Mouse (Mus musculus) embryonic facial prominence, embryonic 12.5 days (tissue): ENCODE results near the gene Cyp4f15. TPM values are rescaled to one million over a fixed set of nuclear protein-coding genes. Genes with fewer than 3 reads are reported as not detected.

Experiments used
- ATAC-seq: fragments of 200-750 bp; cut with Nextera tagmentation; 2 replicates; pipeline ENCODE4 v1.8.0; 2017; ENCODE audit not compliant: insufficient number of reproducible peaks, insufficient read depth, low FRiP score, low TSS enrichment
- H3K27ac ChIP-seq: fragments of 300-500 bp; sonication (generic); 2 replicates; pipeline ENCODE4 v1.5.1; 2016; ENCODE audit warnings: mild to moderate bottlenecking
- H3K27me3 ChIP-seq: fragments of 300-500 bp; sonication (generic); 2 replicates; pipeline ENCODE4 v1.6.1; 2016; ENCODE audit warnings: mild to moderate bottlenecking, moderate library complexity
- H3K36me3 ChIP-seq: fragments of 300-500 bp; sonication (generic); 2 replicates; pipeline ENCODE4 v1.6.1; 2016; ENCODE audit warnings: mild to moderate bottlenecking
- H3K4me1 ChIP-seq: fragments of 300-500 bp; sonication (generic); 2 replicates; pipeline ENCODE4 v1.6.1; 2016
- H3K4me2 ChIP-seq: fragments of 300-500 bp; sonication (generic); replicated peaks from 2 replicates; pipeline ENCODE4 v1.6.1; 2016; ENCODE audit warnings: mild to moderate bottlenecking, moderate library complexity
- H3K4me3 ChIP-seq: fragments of 300-500 bp; sonication (generic); 2 replicates; pipeline ENCODE4 v1.5.1; 2016; ENCODE audit warnings: mild to moderate bottlenecking
- H3K9ac ChIP-seq: fragments of 300-500 bp; sonication (generic); 2 replicates; pipeline ENCODE4 v1.6.1; 2016; ENCODE audit warnings: mild to moderate bottlenecking, moderate library complexity
- H3K9me3 ChIP-seq: fragments of 300-500 bp; sonication (generic); 2 replicates; pipeline ENCODE4 v1.6.1; 2016; ENCODE audit warnings: mild to moderate bottlenecking, moderate library complexity
- WGBS: fragments of 180-500 bp; shearing (Covaris S2); methylation state at CpG from one replicate; pipeline ENCODE4 v1.1.7; 2016; 5-methylcytosine and 5-hydroxymethylcytosine counted together
- polyA plus RNA-seq: library from polyadenylated mRNA; unstranded; fragments of >200 nt; fragmentation: Nextera tagmentation; extraction: Ambion mirVana; gene quantifications from 2 replicates; pipeline ENCODE4 v1.2.1, GENCODE M21; 2016

Gene Cyp4f15
- polyA plus RNA-seq = 0.15 and 0.24 TPM in 2 replicates

- ATAC-seq = peak; percentile 47; the same call in 1 of the 2 replicates
Measured at GRCm38 (mm10) chr17:32685048-32685750, at the start of gene Cyp4f15. Cyp4f15 (plus strand) TSS chr17:32685627.

DNA sequence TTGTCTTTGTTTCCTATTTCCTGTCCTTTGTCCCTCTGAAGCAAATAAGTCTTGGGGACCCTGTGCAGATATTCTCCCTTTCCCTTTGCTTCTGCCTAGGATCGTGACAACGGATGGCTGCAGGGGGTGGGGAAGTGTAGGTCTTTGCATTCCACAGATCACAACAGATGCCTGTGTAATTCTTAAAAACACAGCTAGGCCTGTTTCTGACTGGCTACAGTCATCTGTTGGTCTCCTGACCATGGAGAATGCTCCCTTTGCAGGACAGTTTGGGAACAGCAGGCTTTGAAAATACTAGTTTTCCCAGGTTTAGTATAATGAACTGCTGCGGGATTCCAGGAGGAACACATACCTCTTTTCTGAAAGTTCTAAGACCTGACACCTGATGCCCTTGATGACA is 49.1 kb upstream of the Cyp4f15 start:
- Histone ChIP-seq H3K4me1 (no peaks in the 10 kb centered on the region), H3K9me3 (no peaks in the 10 kb centered on the region), H3K36me3 (no peaks in the 10 kb centered on the region), H3K9ac (no peak overlapping the region), H3K27ac (no peak overlapping the region), H3K27me3 (no peaks in the 10 kb centered on the region), H3K4me2 (no peak overlapping the region), H3K4me3 (no peak overlapping the region)
- 36% methylated on average over 3 of the region's 3 CpGs for WGBS
- ATAC-seq = no peak

More at GRCm38 (mm10) chr17:32685048-32685750, at the start of gene Cyp4f15:
- Histone ChIP-seq H3K36me3 (no peaks in the 10 kb centered on the region), H3K27me3 (no peaks in the 10 kb centered on the region), H3K4me1 (peaks cover 4% of the 10 kb centered on the region; the same call in 1 of the 2 replicates), H3K4me2 (no peak within 1 kb of the TSS), H3K9me3 (no peaks in the 10 kb centered on the region), H3K4me3 (no peak within 1 kb of the TSS), H3K9ac (no peak within 1 kb of the TSS), H3K27ac (no peak within 1 kb of the TSS)
- 20% methylated on average over 7 of the region's 7 CpGs for WGBS

- H3K9ac ChIP-seq = no peak overlapping the region
- no peaks in the 10 kb centered on the region for H3K36me3 ChIP-seq
- ATAC-seq = no peak
- no peaks in the 10 kb centered on the region for H3K27me3 ChIP-seq
- H3K4me1 ChIP-seq = no peaks in the 10 kb centered on the region
- no peak overlapping the region for H3K27ac ChIP-seq
- no peaks in the 10 kb centered on the region for H3K9me3 ChIP-seq
- H3K4me2 ChIP-seq = no peak overlapping the region
- WGBS = 85% methylated on average over 2 of the region's 2 CpGs
- no peak overlapping the region for H3K4me3 ChIP-seq
Measured at GRCm38 (mm10) chr17:32637151-32637550, 48.3 kb upstream of the Cyp4f15 start.

GRCm38 (mm10) chr17:32646631-32647030 is 38.8 kb upstream of the Cyp4f15 start:
- Histone ChIP-seq H3K27me3 (no peaks in the 10 kb centered on the region), H3K9ac (no peak overlapping the region), H3K9me3 (no peaks in the 10 kb centered on the region), H3K4me2 (no peak overlapping the region), H3K4me3 (no peak overlapping the region), H3K4me1 (no peaks in the 10 kb centered on the region), H3K36me3 (no peaks in the 10 kb centered on the region), H3K27ac (no peak overlapping the region)
- no peak for ATAC-seq
- WGBS = 84% methylated on average over 4 of the region's 4 CpGs

GRCm38 (mm10) chr17:32653860-32654259 is 31.6 kb upstream of the Cyp4f15 start:
- no peaks in the 10 kb centered on the region for H3K36me3 ChIP-seq
- no peaks in the 10 kb centered on the region for H3K9me3 ChIP-seq
- H3K27me3 ChIP-seq = no peaks in the 10 kb centered on the region
- WGBS = 89% methylated on average over 4 of the region's 4 CpGs
- ATAC-seq = no peak
- no peak overlapping the region for H3K4me3 ChIP-seq
- no peak overlapping the region for H3K27ac ChIP-seq
- H3K9ac ChIP-seq = no peak overlapping the region
- H3K4me2 ChIP-seq = no peak overlapping the region
- H3K4me1 ChIP-seq = no peaks in the 10 kb centered on the region

DNA sequence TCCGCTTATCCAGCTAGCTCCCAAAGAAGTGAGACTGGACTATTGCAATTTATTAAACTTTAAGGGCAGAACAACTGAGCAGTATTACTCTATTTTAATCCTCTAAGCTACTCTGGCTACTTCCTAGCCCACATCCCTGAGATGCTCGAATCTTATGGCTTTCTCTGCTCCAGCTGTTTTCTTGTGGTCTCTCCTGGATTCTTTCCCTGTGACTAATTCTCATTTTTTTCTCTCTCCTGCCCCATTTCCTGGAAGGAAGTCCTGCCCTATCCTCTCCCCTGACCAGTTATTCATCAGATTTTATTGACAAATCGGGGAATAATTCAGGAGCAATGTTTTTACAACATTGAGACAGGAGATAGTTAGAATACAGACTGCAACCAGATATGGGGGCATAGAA is 28.4 kb upstream of the Cyp4f15 start:
- H3K27ac ChIP-seq = no peak overlapping the region
- H3K4me3 ChIP-seq = no peak overlapping the region
- no peaks in the 10 kb centered on the region for H3K9me3 ChIP-seq
- H3K4me1 ChIP-seq = no peaks in the 10 kb centered on the region
- no peak for ATAC-seq
- no peak overlapping the region for H3K4me2 ChIP-seq
- no peaks in the 10 kb centered on the region for H3K27me3 ChIP-seq
- no peaks in the 10 kb centered on the region for H3K36me3 ChIP-seq
- no peak overlapping the region for H3K9ac ChIP-seq
- 63% methylated on average over 3 of the region's 3 CpGs for WGBS

DNA sequence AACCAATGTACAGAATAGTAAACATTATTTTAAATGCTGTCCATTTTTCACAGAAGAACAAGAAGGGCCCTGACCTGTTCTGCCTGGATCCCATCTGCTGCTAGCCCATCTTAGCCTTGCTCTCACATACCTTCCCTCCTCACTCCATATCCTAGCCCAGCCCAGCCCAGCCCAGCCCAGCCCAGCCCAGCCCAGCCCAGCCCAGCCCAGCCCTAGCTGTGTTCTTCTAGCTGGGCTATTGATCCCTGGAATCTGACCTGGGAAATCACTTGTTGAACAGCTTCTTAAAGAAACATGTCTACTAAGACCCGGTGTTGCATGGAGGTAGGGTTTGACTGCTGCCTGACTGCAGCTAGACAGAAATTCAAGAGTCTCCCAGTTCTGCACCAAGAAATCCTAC is 27.2 kb upstream of the Cyp4f15 start:
- Histone ChIP-seq H3K9ac (no peak overlapping the region), H3K36me3 (no peaks in the 10 kb centered on the region), H3K27me3 (no peaks in the 10 kb centered on the region), H3K4me2 (no peak overlapping the region), H3K4me3 (no peak overlapping the region), H3K4me1 (no peaks in the 10 kb centered on the region), H3K27ac (no peak overlapping the region), H3K9me3 (no peaks in the 10 kb centered on the region)
- no peak for ATAC-seq
- 72% methylated on average over 1 of the region's 1 CpGs for WGBS

- H3K4me3 ChIP-seq = no peak within 1 kb of the TSS
- H3K27me3 ChIP-seq = no peaks in the 10 kb centered on the region
- ATAC-seq = no peak
- no peak within 1 kb of the TSS for H3K9ac ChIP-seq
- H3K9me3 ChIP-seq = no peaks in the 10 kb centered on the region
- WGBS = 60% methylated on average over 2 of the region's 2 CpGs
- H3K27ac ChIP-seq = no peak within 1 kb of the TSS
- no peaks in the 10 kb centered on the region for H3K4me1 ChIP-seq
- H3K4me2 ChIP-seq = no peak within 1 kb of the TSS
- H3K36me3 ChIP-seq = no peaks in the 10 kb centered on the region
Measured at GRCm38 (mm10) chr17:32658712-32659111, 26.7 kb upstream of the Cyp4f15 start, which contains the start of gene Cyp4f40. Cyp4f40 (plus strand) TSS chr17:32658900.

- no peak overlapping the region for H3K9ac ChIP-seq
- H3K9me3 ChIP-seq = no peaks in the 10 kb centered on the region
- no peak for ATAC-seq
- no peak overlapping the region for H3K4me2 ChIP-seq
- H3K27me3 ChIP-seq = no peaks in the 10 kb centered on the region
- H3K27ac ChIP-seq = no peak overlapping the region
- WGBS = 68% methylated on average over 7 of the region's 7 CpGs
- H3K4me3 ChIP-seq = no peak overlapping the region
- no peaks in the 10 kb centered on the region for H3K36me3 ChIP-seq
- no peaks in the 10 kb centered on the region for H3K4me1 ChIP-seq
Measured at GRCm38 (mm10) chr17:32673976-32674375, 11.5 kb upstream of the Cyp4f15 start.

- Histone ChIP-seq H3K4me3 (no peak overlapping the region), H3K4me2 (peak overlapping the region; percentile 17), H3K4me1 (no peaks in the 10 kb centered on the region), H3K27ac (no peak overlapping the region), H3K9ac (no peak overlapping the region), H3K36me3 (no peaks in the 10 kb centered on the region), H3K27me3 (no peaks in the 10 kb centered on the region), H3K9me3 (no peaks in the 10 kb centered on the region)
- 39% methylated on average over 21 of the region's 21 CpGs for WGBS
- ATAC-seq = no peak
Measured at GRCm38 (mm10) chr17:32676040-32676635, 9.3 kb upstream of the Cyp4f15 start.

- ATAC-seq = no peak
- H3K36me3 ChIP-seq = no peaks in the 10 kb centered on the region
- H3K4me3 ChIP-seq = no peak overlapping the region
- H3K4me1 ChIP-seq = peaks cover 3% of the 10 kb centered on the region; the same call in 1 of the 2 replicates
- no peak overlapping the region for H3K9ac ChIP-seq
- H3K27me3 ChIP-seq = no peaks in the 10 kb centered on the region
- H3K27ac ChIP-seq = no peak overlapping the region
- H3K4me2 ChIP-seq = no peak overlapping the region
- H3K9me3 ChIP-seq = no peaks in the 10 kb centered on the region
- 28% methylated on average over 2 of the region's 2 CpGs for WGBS
Measured at GRCm38 (mm10) chr17:32680404-32680803, 5.0 kb upstream of the Cyp4f15 start.

GRCm38 (mm10) chr17:32686722-32687121 is 1.3 kb downstream of the Cyp4f15 start:
- no peak overlapping the region for H3K27ac ChIP-seq
- H3K4me1 ChIP-seq = peaks cover 4% of the 10 kb centered on the region; the same call in 1 of the 2 replicates
- H3K9me3 ChIP-seq = no peaks in the 10 kb centered on the region
- H3K4me3 ChIP-seq = no peak overlapping the region
- ATAC-seq = no peak
- no peak overlapping the region for H3K9ac ChIP-seq
- no peak overlapping the region for H3K4me2 ChIP-seq
- WGBS = 89% methylated on average over 5 of the region's 5 CpGs
- no peaks in the 10 kb centered on the region for H3K36me3 ChIP-seq
- H3K27me3 ChIP-seq = no peaks in the 10 kb centered on the region
